Mouse (Mus musculus) limb, embryonic 10.5 days (tissue): ENCODE measurements around the gene Prcc. TPM values are rescaled to one million over a fixed set of nuclear protein-coding genes. Genes with fewer than 3 reads are reported as not detected.

Experiments used
- DNase-seq: peaks from one replicate; pipeline ENCODE4 v3.0.0-alpha.2; 2017; ENCODE audit warnings: low spot score
- H3K27ac ChIP-seq: fragments of 300-500 bp; sonication (generic); 2 replicates; pipeline ENCODE4 v1.5.1; 2016; ENCODE audit warnings: mild to moderate bottlenecking
- H3K27me3 ChIP-seq: fragments of 300-500 bp; sonication (generic); 2 replicates; pipeline ENCODE4 v1.6.1; 2016; ENCODE audit warnings: low read depth, mild to moderate bottlenecking; ENCODE audit not compliant: poor library complexity, severe bottlenecking
- H3K36me3 ChIP-seq: fragments of 300-500 bp; sonication (generic); 2 replicates; pipeline ENCODE4 v1.6.1; 2016; ENCODE audit warnings: mild to moderate bottlenecking, moderate library complexity
- H3K4me1 ChIP-seq: fragments of 300-500 bp; sonication (generic); 2 replicates; pipeline ENCODE4 v1.6.1; 2016
- H3K4me3 ChIP-seq: fragments of 300-500 bp; sonication (generic); 2 replicates; pipeline ENCODE4 v1.5.1; 2016; ENCODE audit warnings: mild to moderate bottlenecking, moderate library complexity
- H3K9me3 ChIP-seq: fragments of 300-500 bp; sonication (generic); replicated peaks from 2 replicates; pipeline ENCODE4 v1.6.1; 2016; ENCODE audit warnings: mild to moderate bottlenecking
- WGBS: fragments of 180-500 bp; shearing (Covaris S2); methylation state at CpG from one replicate; pipeline ENCODE4 v1.1.7; 2016; 5-methylcytosine and 5-hydroxymethylcytosine counted together
- polyA plus RNA-seq: library from polyadenylated mRNA; unstranded; fragments of >200 nt; fragmentation: Nextera tagmentation; extraction: Ambion mirVana; gene quantifications from 2 replicates; pipeline ENCODE4 v1.2.1, GENCODE M21; 2016

The Prcc gene
- 17.5 and 20.5 TPM in 2 replicates for polyA plus RNA-seq

DNA sequence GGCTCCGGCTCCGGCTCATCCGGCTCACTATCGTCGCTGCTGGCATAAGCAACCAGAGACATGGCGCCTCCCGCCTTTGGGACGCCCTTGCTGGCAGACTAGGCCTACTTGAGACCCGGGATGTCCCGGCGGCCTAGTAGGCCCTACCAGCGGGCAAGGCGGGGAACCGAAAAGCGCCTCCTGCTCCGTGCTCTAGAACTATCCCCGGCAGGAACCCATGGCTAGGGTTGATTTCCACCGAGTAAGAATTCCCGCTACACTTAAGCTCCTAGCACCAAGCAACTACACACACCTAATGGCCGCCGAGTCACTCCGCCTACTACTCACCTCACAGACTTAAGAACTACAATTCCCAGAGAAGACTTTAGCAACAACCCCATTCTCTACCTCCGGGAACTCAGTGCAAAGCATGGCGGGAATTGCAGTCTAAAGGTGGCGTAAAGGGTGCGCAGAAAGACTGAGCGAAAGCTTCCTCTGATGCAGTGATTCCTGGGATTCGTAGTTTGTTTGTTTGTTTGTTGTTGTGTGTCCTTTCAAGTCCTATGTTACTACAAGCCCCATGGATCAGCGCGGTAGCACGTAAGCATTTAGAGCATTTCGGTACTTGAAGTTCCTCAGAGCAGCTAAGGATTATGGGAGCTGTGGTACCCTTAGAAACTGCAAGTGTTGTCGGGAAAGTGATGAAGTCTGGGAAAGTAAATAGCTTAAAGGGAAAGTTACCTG lies at the start of gene Prcc:
Gene Prcc (minus strand): TSS at position 328 of the 723 bp plus-strand sequence.
- Histone ChIP-seq H3K9me3 (no peaks in the 10 kb centered on the region), H3K4me1 (peaks cover 21% of the 10 kb centered on the region), H3K36me3 (peaks cover 28% of the 10 kb centered on the region), H3K4me3 (peak within 1 kb of the TSS; percentile 99), H3K27me3 (no peaks in the 10 kb centered on the region), H3K27ac (peak within 1 kb of the TSS; percentile 95)
- WGBS: under 1% methylated on average over 33 of the region's 33 CpGs
- peak; percentile 82 for DNase-seq

GRCm38 (mm10) chr3:87935201-87935600 lies 49.8 kb upstream of the Prcc start:
- Histone ChIP-seq H3K9me3 (no peaks in the 10 kb centered on the region), H3K4me3 (no peak overlapping the region), H3K27me3 (no peaks in the 10 kb centered on the region), H3K36me3 (peaks cover 90% of the 10 kb centered on the region), H3K4me1 (peaks cover 26% of the 10 kb centered on the region), H3K27ac (no peak overlapping the region)
- WGBS: 86% methylated on average over 4 of the region's 4 CpGs
- no peak for DNase-seq

DNA sequence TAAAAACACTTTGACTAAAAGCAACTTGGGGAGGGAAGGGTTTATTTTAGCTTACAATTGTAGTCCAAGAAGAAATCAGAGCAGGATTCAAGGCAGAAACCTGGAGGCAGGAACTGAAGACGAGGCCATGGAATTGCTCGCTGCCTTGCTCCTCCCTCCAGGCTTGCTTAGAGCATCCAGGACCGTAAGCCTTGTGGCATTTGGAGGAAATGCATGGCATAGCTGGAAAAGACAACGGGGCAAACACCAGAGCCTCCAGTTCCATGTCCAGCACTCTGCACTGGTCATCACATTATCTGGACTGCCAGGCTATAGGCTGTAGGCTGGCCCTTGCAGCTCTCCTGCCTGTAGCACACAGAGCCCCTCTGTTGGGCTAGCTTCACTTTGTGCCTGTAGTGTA lies 49.1 kb upstream of the Prcc start:
- Histone ChIP-seq H3K36me3 (peaks cover 83% of the 10 kb centered on the region), H3K27me3 (no peaks in the 10 kb centered on the region), H3K4me3 (no peak overlapping the region), H3K4me1 (peaks cover 26% of the 10 kb centered on the region), H3K9me3 (no peaks in the 10 kb centered on the region), H3K27ac (no peak overlapping the region)
- DNase-seq: no peak
- WGBS: 77% methylated on average over 4 of the region's 4 CpGs

GRCm38 (mm10) chr3:87934026-87934425 lies 48.6 kb upstream of the Prcc start:
- Histone ChIP-seq H3K9me3 (no peaks in the 10 kb centered on the region), H3K27me3 (no peaks in the 10 kb centered on the region), H3K36me3 (peaks cover 79% of the 10 kb centered on the region), H3K4me3 (no peak overlapping the region), H3K4me1 (peaks cover 30% of the 10 kb centered on the region), H3K27ac (no peak overlapping the region)
- no peak for DNase-seq
- 88% methylated on average over 5 of the region's 5 CpGs for WGBS

DNA sequence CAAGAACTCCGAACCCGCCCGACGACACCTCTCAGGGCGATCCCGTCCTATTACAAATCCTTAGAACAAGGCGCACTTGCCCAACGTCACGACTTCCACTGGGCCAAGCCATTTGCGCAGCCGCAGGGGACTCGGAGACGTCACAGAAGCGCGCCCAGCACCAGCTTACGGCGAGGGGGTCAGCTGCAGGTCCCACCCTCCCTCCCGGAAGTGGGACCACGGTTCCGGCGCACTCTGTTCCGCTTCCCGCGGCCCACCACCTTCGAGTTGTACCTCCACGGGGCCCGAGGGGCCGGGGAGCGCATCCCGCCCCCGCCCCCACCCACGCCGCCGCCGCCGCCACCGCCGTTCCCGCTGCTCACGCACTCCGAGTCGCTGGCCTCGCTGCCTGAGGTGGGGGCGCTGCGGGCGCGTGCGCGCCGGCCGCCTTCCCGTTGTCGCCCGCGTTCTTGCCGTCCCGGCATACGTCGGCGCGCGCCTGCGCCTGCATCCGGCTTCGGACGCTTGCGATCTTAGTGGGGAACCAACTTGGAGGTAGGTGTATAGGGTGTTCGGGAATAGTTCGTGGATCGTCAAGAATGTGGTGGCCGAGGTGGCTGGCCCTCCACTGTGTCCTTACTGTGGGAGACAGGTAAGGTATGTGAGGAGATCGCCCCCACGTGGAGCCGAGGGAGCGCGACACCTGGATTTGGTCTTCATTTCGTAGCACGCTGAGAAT lies 44.8 kb upstream of the Prcc start, which contains the start of the genes Isg20l2 and Rrnad1:
Gene Isg20l2 (plus strand): TSS at position 237 of the 718 bp plus-strand sequence.
Gene Rrnad1 (minus strand): TSS at position 640 of the 718 bp plus-strand sequence.
- DNase-seq: peak; percentile 99
- Histone ChIP-seq H3K36me3 (peaks cover 72% of the 10 kb centered on the region), H3K27me3 (no peaks in the 10 kb centered on the region), H3K4me3 (peak within 1 kb of the TSS; percentile 75), H3K9me3 (no peaks in the 10 kb centered on the region), H3K27ac (peak within 1 kb of the TSS; percentile 91), H3K4me1 (peaks cover 27% of the 10 kb centered on the region)
- WGBS: under 1% methylated on average over 78 of the region's 78 CpGs

DNA sequence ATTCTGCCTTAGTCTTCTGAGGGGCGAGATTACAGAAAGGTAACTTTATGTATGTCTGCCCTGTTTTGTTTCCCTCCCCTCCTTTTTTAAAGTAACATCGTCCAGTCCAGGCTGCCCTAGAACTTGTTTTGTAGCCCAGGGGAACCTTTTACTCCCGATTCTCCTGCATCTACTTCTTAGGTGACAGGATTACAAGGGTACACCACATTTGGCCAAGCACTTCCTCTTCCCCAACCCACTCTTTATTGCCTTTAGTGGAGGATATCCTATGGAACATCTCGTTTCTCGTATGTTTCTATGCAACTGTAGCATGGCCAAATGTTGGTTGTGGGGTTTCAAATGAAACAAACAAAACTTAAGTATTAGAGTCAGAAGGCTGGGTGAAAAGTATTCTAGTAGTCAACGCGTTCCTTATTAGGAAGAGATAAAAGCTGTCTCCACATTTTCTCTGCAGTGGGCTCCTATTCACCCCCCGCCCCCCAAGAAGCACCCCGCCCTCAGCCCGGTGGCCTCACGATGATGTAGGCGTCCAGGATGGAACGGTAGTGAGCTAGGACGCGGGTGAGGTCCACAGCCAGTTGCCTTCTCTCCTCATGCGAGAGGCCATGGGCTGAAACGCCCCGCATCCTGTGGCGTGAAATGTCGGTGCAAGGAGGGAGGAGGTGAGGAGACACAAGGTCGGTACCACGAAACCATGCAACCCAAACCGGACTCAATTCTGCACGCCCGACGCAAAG lies 44.1 kb upstream of the Prcc start:
- 6% methylated on average over 26 of the region's 26 CpGs for WGBS
- H3K9me3 ChIP-seq: no peaks in the 10 kb centered on the region
- peaks cover 72% of the 10 kb centered on the region for H3K36me3 ChIP-seq
- peak overlapping the region; percentile 91 for H3K27ac ChIP-seq
- H3K4me3 ChIP-seq: peak overlapping the region; percentile 75
- H3K4me1 ChIP-seq: peaks cover 25% of the 10 kb centered on the region
- H3K27me3 ChIP-seq: no peaks in the 10 kb centered on the region
- no peak for DNase-seq

- H3K4me3 ChIP-seq: no peak overlapping the region
- H3K4me1 ChIP-seq: peaks cover 22% of the 10 kb centered on the region
- H3K27me3 ChIP-seq: no peaks in the 10 kb centered on the region
- H3K36me3 ChIP-seq: peaks cover 72% of the 10 kb centered on the region
- DNase-seq: no peak
- WGBS: 91% methylated on average over 5 of the region's 5 CpGs
- H3K9me3 ChIP-seq: no peaks in the 10 kb centered on the region
- H3K27ac ChIP-seq: no peak overlapping the region
Observed at GRCm38 (mm10) chr3:87927452-87927851, 42.0 kb upstream of the Prcc start.

DNA sequence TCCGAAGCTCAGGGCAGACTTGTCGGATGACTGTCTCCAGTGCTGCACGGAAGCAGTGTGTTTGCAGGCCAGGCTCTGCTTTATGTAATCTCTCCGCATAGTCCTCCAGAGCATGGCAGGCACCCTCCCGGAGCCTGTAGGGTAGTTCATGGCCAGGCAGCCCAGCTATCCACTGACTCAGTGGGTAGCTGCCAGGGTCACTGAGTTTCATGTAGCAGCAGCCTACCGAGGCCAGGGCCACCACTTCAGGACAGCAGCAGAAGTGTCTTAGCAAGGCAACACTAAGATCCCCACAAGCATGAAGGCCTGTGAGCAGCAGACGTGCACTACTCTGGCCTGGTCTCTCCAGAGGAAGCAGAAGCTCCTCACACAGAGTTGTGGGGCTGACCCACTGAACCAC lies 39.6 kb upstream of the Prcc start:
- no peak for DNase-seq
- peaks cover 11% of the 10 kb centered on the region for H3K4me1 ChIP-seq
- H3K27me3 ChIP-seq: no peaks in the 10 kb centered on the region
- no peak overlapping the region for H3K4me3 ChIP-seq
- H3K27ac ChIP-seq: no peak overlapping the region
- H3K36me3 ChIP-seq: peaks cover 71% of the 10 kb centered on the region
- no peaks in the 10 kb centered on the region for H3K9me3 ChIP-seq
- WGBS: 85% methylated on average over 7 of the region's 7 CpGs

GRCm38 (mm10) chr3:87920270-87920943 lies 35.0 kb upstream of the Prcc start:
- peak overlapping the region; percentile 83; the same call in 1 of the 2 replicates for H3K27ac ChIP-seq
- DNase-seq: no peak

DNA sequence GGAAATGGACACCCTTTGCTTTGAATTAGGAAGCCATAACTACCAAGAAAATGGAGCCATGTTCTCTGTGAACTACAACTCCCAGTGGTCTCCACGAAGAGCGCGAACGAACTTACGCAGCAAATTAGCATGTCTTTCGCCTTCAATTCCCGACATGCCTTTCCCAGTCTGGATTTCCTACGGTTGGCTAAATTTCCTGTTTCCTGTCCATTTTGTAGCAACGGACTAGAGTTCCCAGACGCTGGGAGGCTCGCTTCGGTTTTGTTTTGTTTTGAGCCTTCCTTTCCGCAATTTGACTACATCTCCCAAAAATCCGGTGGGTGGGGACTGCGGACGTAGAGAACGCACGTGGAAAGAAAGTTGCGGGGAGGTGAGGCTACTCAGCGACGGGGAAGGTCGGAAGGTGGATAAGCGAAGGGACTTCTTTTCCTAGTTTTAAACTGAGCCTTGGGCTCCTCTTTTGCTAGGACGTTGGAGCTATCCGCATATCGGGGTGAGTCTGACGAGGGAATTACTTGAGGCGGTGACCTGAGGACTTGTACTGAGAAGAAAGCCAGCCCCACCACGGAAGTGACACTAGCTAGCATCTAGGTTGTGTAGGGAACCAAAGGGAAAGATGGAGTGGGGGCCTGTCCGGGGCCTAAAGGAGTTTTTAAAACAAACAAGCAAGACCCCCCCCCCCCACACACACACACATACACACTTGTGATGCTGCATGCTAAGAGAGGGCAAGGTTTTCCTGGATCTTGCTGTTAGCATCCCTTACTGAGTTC lies 34.1 kb upstream of the Prcc start, which contains the start of gene Mrpl24:
Gene Mrpl24 (plus strand): TSS at position 171 of the 773 bp plus-strand sequence.
- no peaks in the 10 kb centered on the region for H3K27me3 ChIP-seq
- H3K4me1 ChIP-seq: peaks cover 6% of the 10 kb centered on the region; the same call in 1 of the 2 replicates
- H3K9me3 ChIP-seq: no peaks in the 10 kb centered on the region
- peak; percentile 64 for DNase-seq
- H3K4me3 ChIP-seq: peak within 1 kb of the TSS; percentile 63
- under 1% methylated on average over 30 of the region's 30 CpGs for WGBS
- H3K27ac ChIP-seq: peak within 1 kb of the TSS; percentile 83
- H3K36me3 ChIP-seq: peaks cover 67% of the 10 kb centered on the region

More at GRCm38 (mm10) chr3:87920270-87920943, 35.0 kb upstream of the Prcc start:
- H3K36me3 ChIP-seq: peaks cover 67% of the 10 kb centered on the region
- H3K4me3 ChIP-seq: peak overlapping the region; percentile 63
- 70% methylated on average over 9 of the region's 9 CpGs for WGBS
- H3K9me3 ChIP-seq: no peaks in the 10 kb centered on the region
- H3K4me1 ChIP-seq: peaks cover 6% of the 10 kb centered on the region; the same call in 1 of the 2 replicates
- no peaks in the 10 kb centered on the region for H3K27me3 ChIP-seq

DNA sequence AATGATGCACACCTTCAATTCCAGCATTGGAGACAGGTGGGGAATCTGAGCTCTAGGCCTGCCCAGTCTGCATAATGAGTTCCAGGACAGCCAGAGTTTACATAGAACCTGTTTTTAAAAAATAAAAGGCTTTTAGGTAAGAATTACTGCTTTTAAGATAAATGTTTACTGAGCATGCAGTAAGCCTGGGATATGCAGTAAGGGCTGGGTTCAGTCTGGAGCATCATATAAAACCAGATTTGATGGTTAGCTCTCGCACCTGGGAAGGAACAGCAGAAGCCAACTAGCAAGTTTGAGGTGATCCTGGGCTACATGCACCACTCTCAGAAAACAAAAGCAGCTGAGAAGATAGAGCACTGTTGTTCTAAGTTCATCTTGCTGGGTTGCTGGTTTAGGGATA lies 33.1 kb upstream of the Prcc start:
- no peak overlapping the region for H3K27ac ChIP-seq
- no peak overlapping the region for H3K4me3 ChIP-seq
- H3K27me3 ChIP-seq: no peaks in the 10 kb centered on the region
- DNase-seq: no peak
- peaks cover 6% of the 10 kb centered on the region; the same call in 1 of the 2 replicates for H3K4me1 ChIP-seq
- 92% methylated on average over 1 of the region's 1 CpGs for WGBS
- H3K9me3 ChIP-seq: no peaks in the 10 kb centered on the region
- H3K36me3 ChIP-seq: peaks cover 67% of the 10 kb centered on the region
